Mouse (Mus musculus) testis, adult 10 weeks (tissue): ENCODE results near the gene Pitpnm3. TPM values are rescaled to one million over a fixed set of nuclear protein-coding genes. Genes with fewer than 3 reads are reported as not detected.

Experiments used
- polyA plus RNA-seq: library from polyadenylated mRNA; stranded (reverse); fragments of 350-450 nt; fragmentation: Illumina TruSeq; extraction: RNeasy Lipid Tissue Mini Kit (QIAGEN cat#74804); gene quantifications from one replicate; pipeline ENCODE4 v1.2.3, GENCODE M21; 2014; ENCODE audit warnings: low read depth, low replicate concordance

The Pitpnm3 gene
- 0.53 TPM for polyA plus RNA-seq

GRCm38 (mm10) chr11:72135383-72136158 is at the start of gene Pitpnm3:
Gene Pitpnm3 (minus strand): TSS chr11:72135778.

DNA sequence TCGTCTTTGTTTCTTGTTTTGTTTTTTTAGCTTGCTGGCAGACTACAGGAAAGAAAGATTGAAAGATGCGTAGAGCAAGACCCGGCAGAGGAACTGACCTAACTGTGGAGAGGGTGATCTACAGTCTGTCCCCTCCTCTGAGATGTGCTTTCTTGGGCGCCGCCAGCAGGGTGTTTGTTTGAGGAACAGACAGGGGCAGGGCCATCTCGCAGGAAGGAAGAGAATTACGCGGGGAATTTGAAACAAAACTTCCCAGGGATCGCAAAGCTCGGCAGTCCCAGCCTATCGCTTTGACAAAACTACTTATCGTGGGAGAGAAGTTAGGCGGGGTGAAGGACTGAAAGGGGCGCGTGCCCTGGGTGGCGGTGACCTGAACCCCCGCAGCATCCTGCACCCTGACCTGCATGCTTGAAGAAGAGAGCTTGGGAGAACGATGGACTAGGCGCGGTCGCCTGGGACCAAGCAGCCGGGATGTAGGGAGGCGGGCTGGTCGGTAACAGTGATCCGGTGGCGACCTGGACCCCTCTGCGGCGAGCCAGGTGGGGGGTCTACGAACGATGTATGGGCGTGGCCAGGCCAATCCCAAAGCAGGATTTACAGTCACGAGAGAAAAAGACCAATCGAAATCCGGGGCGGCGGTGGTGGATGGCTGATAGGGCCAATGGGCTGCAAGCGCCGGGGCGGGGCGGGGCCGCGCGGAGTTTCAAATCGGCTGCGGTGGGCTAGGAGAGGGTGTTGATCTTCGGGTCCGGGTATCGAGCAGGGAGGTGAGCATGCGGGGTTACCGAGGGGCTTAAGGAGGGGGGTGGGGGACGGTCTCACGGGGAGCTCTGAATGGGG is 93.6 kb downstream of the Pitpnm3 start, which contains the start of gene Pimreg:
Gene Pimreg (plus strand): TSS at position 265 of the 840 bp plus-strand sequence.

GRCm38 (mm10) chr11:72037409-72037808 is 98.2 kb downstream of the Pitpnm3 start, which contains the start of gene Aipl1:
Gene Aipl1 (minus strand): TSS chr11:72037509.

Other genes with a start within 250 kb of the Pitpnm3 start
- gene Aipl1, start 98.3 kb downstream of the Pitpnm3 start, polyA plus RNA-seq, result 0.25 TPM
- 0.14 TPM for gene Pimreg, start 93.7 kb downstream of the Pitpnm3 start, polyA plus RNA-seq
- 0.13 TPM for gene Gm43951, start 71.1 kb upstream of the Pitpnm3 start, polyA plus RNA-seq
- 62.7 TPM for gene 4933427D14Rik, start 71.7 kb upstream of the Pitpnm3 start, polyA plus RNA-seq
- gene Txndc17, start 71.8 kb upstream of the Pitpnm3 start, polyA plus RNA-seq, result 25.3 TPM
- gene Med31, start 79.8 kb upstream of the Pitpnm3 start, polyA plus RNA-seq, result 21.0 TPM
- gene Slc13a5, start 131.4 kb upstream of the Pitpnm3 start, polyA plus RNA-seq, result 11.3 TPM
- gene Xaf1, start 165.9 kb upstream of the Pitpnm3 start, polyA plus RNA-seq, result 6.1 TPM
- 34.9 TPM for gene Fbxo39, start 178.7 kb upstream of the Pitpnm3 start, polyA plus RNA-seq
- 173 TPM for gene Tekt1, start 226.7 kb upstream of the Pitpnm3 start, polyA plus RNA-seq